Mouse (Mus musculus): ENCODE measurements around the gene Tollip. TPM values are rescaled to one million over a fixed set of nuclear protein-coding genes. Genes with fewer than 3 reads are reported as not detected.

Gene Tollip
- 52.0 and 62.6 TPM in 2 replicates for polyA plus RNA-seq (2015; fragmentation: Nextera tagmentation; extraction: Ambion mirVana)

DNA sequence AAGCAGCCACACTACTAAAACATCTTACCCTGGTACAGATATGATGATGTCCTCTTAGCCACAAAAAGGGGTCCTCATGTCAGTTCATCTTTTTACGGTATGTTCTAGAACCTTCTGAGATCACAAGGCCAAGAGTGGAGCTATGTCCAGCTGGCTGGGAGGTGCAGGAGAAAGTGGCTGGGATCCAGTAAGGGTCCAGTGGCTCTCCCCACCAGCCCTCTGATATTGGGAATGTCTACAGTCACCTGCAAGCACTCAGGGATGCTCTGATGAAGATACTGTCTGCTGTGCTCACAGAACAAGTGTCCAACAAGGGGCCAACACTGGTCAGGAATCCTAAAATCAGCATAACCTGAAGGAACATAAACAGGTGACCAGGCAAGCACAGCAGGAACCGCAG, at the start of gene Tollip:
Gene Tollip, minus strand, starts transcription at position 101 of the 400 bp plus-strand sequence.
- WGBS: 86% methylated on average over 2 of the region's 2 CpGs
- ATAC-seq (ENCODE audit: insufficient read depth, low FRiP score): no peak
- Histone ChIP-seq H3K4me2 (ENCODE audit: low read depth, low read length) (no peak within 1 kb of the TSS), H3K9me3 (replicated peaks; ENCODE audit: control insufficient read depth, low read length) (no peaks in the 10 kb centered on the region), H3K4me1 (ENCODE audit: control insufficient read depth, insufficient read depth, low read length) (no peaks in the 10 kb centered on the region), H3K9ac (ENCODE audit: low read length) (no peak within 1 kb of the TSS), H3K4me3 (replicated peaks; ENCODE audit: low read length) (no peak within 1 kb of the TSS), H3K27ac (ENCODE audit: low read length) (no peak within 1 kb of the TSS), H3K27me3 (ENCODE audit: control insufficient read depth, insufficient read depth, low read length) (0 out of 2 replicates have a peak, but pooled peaks cover under 1% of the 10 kb centered on the region), H3K36me3 (ENCODE audit: control insufficient read depth, insufficient read depth, low read length) (no peaks in the 10 kb centered on the region)

DNA sequence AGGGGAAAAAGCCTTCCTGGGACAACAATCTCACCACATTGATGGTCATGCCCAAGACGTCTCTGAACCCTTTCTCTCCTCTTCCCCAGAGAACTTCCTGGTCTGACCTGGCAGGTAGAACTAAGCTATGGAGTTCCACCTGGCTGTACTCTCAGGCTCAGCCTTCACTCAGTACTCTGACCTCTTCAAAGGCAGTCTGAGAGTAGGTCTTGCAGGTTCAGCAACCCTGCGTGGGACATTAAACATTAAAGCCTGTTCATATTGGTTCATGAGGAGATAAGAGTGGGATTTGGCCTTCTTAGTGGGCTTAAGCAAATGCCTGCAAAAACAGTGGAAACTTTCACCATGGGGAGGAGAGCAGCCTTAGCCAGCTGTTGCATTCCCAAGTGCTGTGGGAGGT, 48.0 kb upstream of the Tollip start:
- H3K9ac ChIP-seq (ENCODE audit: low read length): no peak overlapping the region
- no peaks in the 10 kb centered on the region for H3K36me3 ChIP-seq (ENCODE audit: control insufficient read depth, insufficient read depth, low read length)
- ATAC-seq (ENCODE audit: insufficient read depth, low FRiP score): peak; percentile 44; the same call in 1 of the 2 replicates
- peak overlapping the region; percentile 3; the same call in 1 of the 2 replicates for H3K27ac ChIP-seq (ENCODE audit: low read length)
- WGBS: 58% methylated on average over 2 of the region's 2 CpGs
- no peaks in the 10 kb centered on the region for H3K9me3 ChIP-seq (replicated peaks; ENCODE audit: control insufficient read depth, low read length)
- no peak overlapping the region for H3K4me2 ChIP-seq (ENCODE audit: low read depth, low read length)
- H3K4me1 ChIP-seq (ENCODE audit: control insufficient read depth, insufficient read depth, low read length): no peaks in the 10 kb centered on the region
- H3K4me3 ChIP-seq (replicated peaks; ENCODE audit: low read length): no peak overlapping the region
- H3K27me3 ChIP-seq (ENCODE audit: control insufficient read depth, insufficient read depth, low read length): no peaks in the 10 kb centered on the region

DNA sequence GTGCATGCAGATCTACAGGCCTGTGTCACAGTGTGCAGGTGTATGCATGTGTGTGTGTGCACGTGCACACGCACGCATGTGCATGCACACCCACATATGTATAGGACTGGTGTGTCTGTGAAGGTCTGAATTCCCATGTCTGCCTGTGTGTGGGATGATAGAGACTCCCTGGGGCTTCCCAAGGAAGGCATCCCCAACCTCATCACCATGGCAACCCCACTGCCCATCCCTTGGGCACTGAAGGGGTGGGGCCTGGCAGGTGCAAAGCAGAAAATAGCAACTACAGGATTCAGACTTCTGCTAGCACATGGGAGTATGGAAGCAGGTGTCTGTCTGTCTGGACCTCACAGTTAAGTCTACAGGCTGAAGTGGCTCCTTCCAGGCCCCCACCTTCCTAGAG, 44.2 kb upstream of the Tollip start:
- no peak overlapping the region for H3K4me2 ChIP-seq (ENCODE audit: low read depth, low read length)
- H3K9ac ChIP-seq (ENCODE audit: low read length): no peak overlapping the region
- H3K27ac ChIP-seq (ENCODE audit: low read length): no peak overlapping the region
- no peak overlapping the region for H3K4me3 ChIP-seq (replicated peaks; ENCODE audit: low read length)
- H3K4me1 ChIP-seq (ENCODE audit: control insufficient read depth, insufficient read depth, low read length): no peaks in the 10 kb centered on the region
- H3K36me3 ChIP-seq (ENCODE audit: control insufficient read depth, insufficient read depth, low read length): no peaks in the 10 kb centered on the region
- WGBS: 87% methylated on average over 3 of the region's 3 CpGs
- ATAC-seq (ENCODE audit: insufficient read depth, low FRiP score): no peak
- H3K9me3 ChIP-seq (replicated peaks; ENCODE audit: control insufficient read depth, low read length): no peaks in the 10 kb centered on the region
- H3K27me3 ChIP-seq (ENCODE audit: control insufficient read depth, insufficient read depth, low read length): no peaks in the 10 kb centered on the region

DNA sequence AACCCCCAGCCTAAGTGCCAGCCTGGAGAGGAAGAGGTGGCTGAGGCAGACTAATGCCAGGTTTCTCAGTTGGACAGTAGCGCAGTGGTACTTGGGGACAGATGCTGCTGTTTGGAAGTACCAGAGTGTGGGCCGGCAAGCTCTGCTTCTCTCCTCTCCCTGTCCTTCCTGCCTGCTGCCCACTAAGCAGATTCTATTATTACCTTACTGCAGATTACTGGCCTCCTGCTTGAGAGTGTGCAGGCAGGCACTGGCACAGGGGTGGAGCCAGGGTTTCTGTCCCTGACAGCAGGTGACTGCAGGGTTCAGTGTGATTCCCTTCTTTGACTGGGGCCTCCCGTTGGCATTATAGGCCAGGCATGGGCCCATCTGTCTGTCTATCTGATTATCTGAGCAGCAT, 43.2 kb upstream of the Tollip start:
- no peak for ATAC-seq (ENCODE audit: insufficient read depth, low FRiP score)
- Histone ChIP-seq H3K36me3 (ENCODE audit: control insufficient read depth, insufficient read depth, low read length) (no peaks in the 10 kb centered on the region), H3K9ac (ENCODE audit: low read length) (no peak overlapping the region), H3K9me3 (replicated peaks; ENCODE audit: control insufficient read depth, low read length) (no peaks in the 10 kb centered on the region), H3K27me3 (ENCODE audit: control insufficient read depth, insufficient read depth, low read length) (no peaks in the 10 kb centered on the region), H3K4me3 (replicated peaks; ENCODE audit: low read length) (no peak overlapping the region), H3K4me1 (ENCODE audit: control insufficient read depth, insufficient read depth, low read length) (no peaks in the 10 kb centered on the region), H3K4me2 (ENCODE audit: low read depth, low read length) (no peak overlapping the region), H3K27ac (ENCODE audit: low read length) (no peak overlapping the region)
- 78% methylated on average over 3 of the region's 3 CpGs for WGBS

- 70% methylated on average over 2 of the region's 2 CpGs for WGBS
- no peak for ATAC-seq (ENCODE audit: insufficient read depth, low FRiP score)
- Histone ChIP-seq H3K9ac (ENCODE audit: low read length) (no peak overlapping the region), H3K4me2 (ENCODE audit: low read depth, low read length) (no peak overlapping the region), H3K4me1 (ENCODE audit: control insufficient read depth, insufficient read depth, low read length) (no peaks in the 10 kb centered on the region), H3K4me3 (replicated peaks; ENCODE audit: low read length) (no peak overlapping the region), H3K27ac (ENCODE audit: low read length) (no peak overlapping the region), H3K27me3 (ENCODE audit: control insufficient read depth, insufficient read depth, low read length) (no peaks in the 10 kb centered on the region), H3K9me3 (replicated peaks; ENCODE audit: control insufficient read depth, low read length) (no peaks in the 10 kb centered on the region), H3K36me3 (ENCODE audit: control insufficient read depth, insufficient read depth, low read length) (no peaks in the 10 kb centered on the region)
Measured at GRCm38 (mm10) chr7:141960926-141961325, 42.6 kb upstream of the Tollip start.

DNA sequence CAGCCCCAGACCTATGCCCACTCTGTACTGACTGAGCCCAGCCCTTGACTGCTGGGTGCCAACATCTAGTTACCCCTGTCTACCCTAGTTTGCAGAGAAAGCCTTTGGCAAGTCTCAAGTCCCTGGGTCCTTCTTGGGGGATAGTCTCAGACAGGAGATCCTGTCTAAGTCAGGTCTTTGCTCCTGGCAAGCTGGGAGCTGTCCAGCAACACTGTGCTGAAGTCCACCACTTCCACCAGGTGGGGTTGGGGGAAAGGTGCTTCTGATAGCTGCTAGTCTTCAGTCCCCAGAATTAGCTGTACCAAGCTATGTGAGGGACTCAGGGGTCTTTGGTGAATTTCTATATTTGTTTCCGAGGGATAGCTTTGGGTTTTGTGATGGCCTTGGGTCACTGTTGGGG, 40.8 kb upstream of the Tollip start:
- WGBS: 74% methylated on average over 1 of the region's 1 CpGs
- Histone ChIP-seq H3K9me3 (replicated peaks; ENCODE audit: control insufficient read depth, low read length) (no peaks in the 10 kb centered on the region), H3K36me3 (ENCODE audit: control insufficient read depth, insufficient read depth, low read length) (no peaks in the 10 kb centered on the region), H3K4me3 (replicated peaks; ENCODE audit: low read length) (no peak overlapping the region), H3K4me1 (ENCODE audit: control insufficient read depth, insufficient read depth, low read length) (no peaks in the 10 kb centered on the region), H3K4me2 (ENCODE audit: low read depth, low read length) (no peak overlapping the region), H3K27me3 (ENCODE audit: control insufficient read depth, insufficient read depth, low read length) (no peaks in the 10 kb centered on the region), H3K27ac (ENCODE audit: low read length) (no peak overlapping the region), H3K9ac (ENCODE audit: low read length) (no peak overlapping the region)
- no peak for ATAC-seq (ENCODE audit: insufficient read depth, low FRiP score)

DNA sequence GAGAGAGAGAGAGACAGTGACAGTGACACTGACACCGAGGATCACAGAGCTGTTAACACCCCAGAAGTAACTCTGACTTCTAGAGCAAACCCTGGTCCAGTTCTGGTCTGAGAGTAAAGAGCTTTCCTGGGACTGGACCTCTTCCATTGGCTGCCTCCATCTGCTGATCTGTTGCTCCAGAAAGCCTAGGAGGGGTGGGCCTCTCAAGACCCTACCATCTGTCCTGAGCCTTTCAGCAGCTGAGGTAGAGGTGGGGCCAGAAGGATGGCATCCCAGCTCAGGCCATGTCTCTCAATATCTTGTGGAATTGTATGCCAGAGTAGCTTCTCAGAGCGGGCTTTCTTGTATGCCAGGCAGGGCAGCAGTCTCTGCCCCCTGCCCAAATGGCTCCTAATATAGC, 39.9 kb upstream of the Tollip start:
- Histone ChIP-seq H3K4me2 (ENCODE audit: low read depth, low read length) (no peak overlapping the region), H3K27me3 (ENCODE audit: control insufficient read depth, insufficient read depth, low read length) (no peaks in the 10 kb centered on the region), H3K27ac (ENCODE audit: low read length) (no peak overlapping the region), H3K4me1 (ENCODE audit: control insufficient read depth, insufficient read depth, low read length) (no peaks in the 10 kb centered on the region), H3K36me3 (ENCODE audit: control insufficient read depth, insufficient read depth, low read length) (no peaks in the 10 kb centered on the region), H3K4me3 (replicated peaks; ENCODE audit: low read length) (no peak overlapping the region), H3K9ac (ENCODE audit: low read length) (no peak overlapping the region), H3K9me3 (replicated peaks; ENCODE audit: control insufficient read depth, low read length) (no peaks in the 10 kb centered on the region)
- 85% methylated on average over 2 of the region's 2 CpGs for WGBS
- ATAC-seq (ENCODE audit: insufficient read depth, low FRiP score): no peak

- no peak overlapping the region for H3K9ac ChIP-seq (ENCODE audit: low read length)
- H3K4me1 ChIP-seq (ENCODE audit: control insufficient read depth, insufficient read depth, low read length): no peaks in the 10 kb centered on the region
- no peak for ATAC-seq (ENCODE audit: insufficient read depth, low FRiP score)
- WGBS: 75% methylated on average over 4 of the region's 4 CpGs
- H3K9me3 ChIP-seq (replicated peaks; ENCODE audit: control insufficient read depth, low read length): no peaks in the 10 kb centered on the region
- no peaks in the 10 kb centered on the region for H3K36me3 ChIP-seq (ENCODE audit: control insufficient read depth, insufficient read depth, low read length)
- H3K4me3 ChIP-seq (replicated peaks; ENCODE audit: low read length): no peak overlapping the region
- no peak overlapping the region for H3K4me2 ChIP-seq (ENCODE audit: low read depth, low read length)
- H3K27me3 ChIP-seq (ENCODE audit: control insufficient read depth, insufficient read depth, low read length): no peaks in the 10 kb centered on the region
- H3K27ac ChIP-seq (ENCODE audit: low read length): no peak overlapping the region
Measured at GRCm38 (mm10) chr7:141957524-141958051, 39.3 kb upstream of the Tollip start.

DNA sequence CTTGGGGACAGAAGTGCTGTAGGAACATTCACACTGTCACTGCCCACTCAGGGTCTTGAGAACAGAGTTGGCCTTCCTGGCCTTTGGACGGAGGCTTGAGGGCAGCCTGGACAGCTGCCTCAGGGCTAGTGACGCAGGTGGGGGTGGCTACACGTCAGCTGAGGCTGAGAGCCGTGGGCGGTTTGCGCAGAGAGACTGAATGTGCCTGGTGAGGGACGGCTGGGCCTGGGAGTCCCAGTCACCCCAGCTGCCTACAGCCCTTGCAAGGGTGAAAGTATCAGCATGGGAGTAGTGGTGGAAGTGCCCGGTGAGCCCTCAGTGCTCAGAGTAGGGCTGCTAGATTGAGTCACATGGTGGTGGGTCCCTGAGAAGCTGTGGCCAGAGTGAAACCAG, 37.9 kb upstream of the Tollip start:
- Histone ChIP-seq H3K9me3 (replicated peaks; ENCODE audit: control insufficient read depth, low read length) (no peaks in the 10 kb centered on the region), H3K27me3 (ENCODE audit: control insufficient read depth, insufficient read depth, low read length) (peaks cover 14% of the 10 kb centered on the region), H3K36me3 (ENCODE audit: control insufficient read depth, insufficient read depth, low read length) (no peaks in the 10 kb centered on the region), H3K9ac (ENCODE audit: low read length) (no peak overlapping the region), H3K27ac (ENCODE audit: low read length) (no peak overlapping the region), H3K4me2 (ENCODE audit: low read depth, low read length) (no peak overlapping the region), H3K4me1 (ENCODE audit: control insufficient read depth, insufficient read depth, low read length) (no peaks in the 10 kb centered on the region), H3K4me3 (replicated peaks; ENCODE audit: low read length) (no peak overlapping the region)
- no peak for ATAC-seq (ENCODE audit: insufficient read depth, low FRiP score)
- WGBS: 77% methylated on average over 8 of the region's 8 CpGs

All from stomach, embryonic 16.5 days (tissue).